Mouse (Mus musculus) embryonic facial prominence, embryonic 10.5 days (tissue): ENCODE measurements around the gene Vcl. TPM values are rescaled to one million over a fixed set of nuclear protein-coding genes. Genes with fewer than 3 reads are reported as not detected.
A peak's percentile ranks its signal among the peaks of the same experiment; 100 is the strongest.

Source experiments
- DNase-seq: peaks from one replicate; pipeline ENCODE4 v3.0.0-alpha.2; 2017; ENCODE audit warnings: low spot score
- H3K27ac ChIP-seq: fragments of 300-500 bp; sonication (generic); replicated peaks from 2 replicates; pipeline ENCODE4 v1.5.1; 2016; ENCODE audit warnings: mild to moderate bottlenecking
- H3K27me3 ChIP-seq: fragments of 300-500 bp; sonication (generic); replicated peaks from 2 replicates; pipeline ENCODE4 v1.6.1; 2016; ENCODE audit warnings: low read depth, mild to moderate bottlenecking; ENCODE audit not compliant: poor library complexity, severe bottlenecking
- H3K36me3 ChIP-seq: fragments of 300-500 bp; sonication (generic); replicated peaks from 2 replicates; pipeline ENCODE4 v1.6.1; 2016; ENCODE audit warnings: mild to moderate bottlenecking, moderate library complexity
- H3K4me1 ChIP-seq: fragments of 300-500 bp; sonication (generic); 2 replicates; pipeline ENCODE4 v1.6.1; 2016
- H3K4me3 ChIP-seq: fragments of 300-500 bp; sonication (generic); 2 replicates; pipeline ENCODE4 v1.5.1; 2016; ENCODE audit warnings: mild to moderate bottlenecking, moderate library complexity
- H3K9me3 ChIP-seq: fragments of 300-500 bp; sonication (generic); 2 replicates; pipeline ENCODE4 v1.6.1; 2016; ENCODE audit warnings: mild to moderate bottlenecking
- WGBS: fragments of 180-500 bp; shearing (Covaris S2); methylation state at CpG from one replicate; pipeline ENCODE4 v1.1.7; 2016; 5-methylcytosine and 5-hydroxymethylcytosine counted together
- polyA plus RNA-seq: library from polyadenylated mRNA; unstranded; fragments of >200 nt; fragmentation: Nextera tagmentation; extraction: Ambion mirVana; gene quantifications from 2 replicates; pipeline ENCODE4 v1.2.1, GENCODE M21; 2016

Gene Vcl
- polyA plus RNA-seq, 1 experiment from 2014 or later, result 36.4 TPM

DNA sequence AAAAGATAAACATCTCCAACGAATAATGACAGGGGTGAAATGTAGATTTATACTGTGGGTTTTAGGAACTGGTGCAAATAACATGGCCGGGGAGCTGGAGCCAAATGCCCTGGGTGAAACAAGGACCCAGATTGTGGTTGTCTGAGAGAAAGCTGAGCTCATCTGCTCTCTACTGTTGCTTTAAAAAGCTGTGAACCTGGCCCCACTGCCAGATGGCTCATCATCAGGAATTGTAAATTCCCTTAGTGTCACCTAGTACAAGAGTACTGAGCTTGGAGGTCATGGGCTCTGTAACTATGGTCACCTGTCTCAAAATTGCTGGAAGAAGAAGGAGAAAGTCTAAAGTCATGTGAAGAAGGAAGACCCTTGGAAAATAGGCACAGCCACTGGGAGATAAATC, 129.8 kb downstream of the Vcl start:
- H3K27ac ChIP-seq, result no peak overlapping the region
- 89% methylated on average over 2 of the region's 2 CpGs for WGBS
- no peaks in the 10 kb centered on the region for H3K9me3 ChIP-seq
- no peaks in the 10 kb centered on the region for H3K4me1 ChIP-seq
- H3K36me3 ChIP-seq, result peaks cover 19% of the 10 kb centered on the region
- DNase-seq, result no peak
- no peaks in the 10 kb centered on the region for H3K27me3 ChIP-seq
- H3K4me3 ChIP-seq, result no peak overlapping the region

DNA sequence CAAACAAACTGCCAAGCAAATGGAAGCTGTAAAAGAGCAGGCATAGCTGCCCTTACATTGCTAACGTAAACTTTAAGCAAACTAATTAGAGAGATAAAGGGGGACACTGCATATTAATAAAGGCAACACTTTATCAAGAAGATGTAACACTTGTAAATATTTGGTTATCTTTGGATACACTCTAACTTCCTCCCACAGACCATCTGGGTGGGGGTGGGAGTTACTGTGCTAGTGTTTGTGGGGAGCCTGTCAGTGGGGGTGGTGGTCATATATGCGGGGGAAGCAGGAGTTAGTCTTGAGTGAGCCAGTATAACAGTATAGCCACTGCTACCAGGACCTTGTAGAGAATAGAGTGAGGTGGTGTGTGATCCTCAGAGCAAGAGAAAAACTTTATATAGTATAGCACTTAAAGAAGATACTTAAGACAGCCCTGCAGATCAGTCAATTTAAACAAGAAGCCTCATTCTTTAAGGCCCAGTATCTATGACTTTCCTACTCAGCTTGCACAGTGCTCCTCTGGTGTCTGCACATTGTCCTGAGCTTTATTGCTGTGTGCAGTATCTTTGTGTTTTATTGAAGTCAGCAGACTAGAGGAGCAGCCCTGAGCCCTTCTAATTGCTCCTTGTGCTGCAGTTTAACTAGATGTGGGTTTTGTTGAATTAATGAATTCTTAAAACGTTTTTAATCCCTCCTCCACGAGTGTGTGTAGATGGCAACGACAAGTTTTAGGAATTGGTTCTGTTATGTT, 133.7 kb downstream of the Vcl start:
- H3K36me3 ChIP-seq, result peaks cover 4% of the 10 kb centered on the region
- no peak overlapping the region for H3K4me3 ChIP-seq
- 0 out of 2 replicates have a peak, but pooled peaks cover 5% of the 10 kb centered on the region for H3K4me1 ChIP-seq
- no peaks in the 10 kb centered on the region for H3K9me3 ChIP-seq
- no peak overlapping the region for H3K27ac ChIP-seq
- no peak for DNase-seq
- 80% methylated on average over 5 of the region's 5 CpGs for WGBS
- H3K27me3 ChIP-seq, result no peaks in the 10 kb centered on the region

DNA sequence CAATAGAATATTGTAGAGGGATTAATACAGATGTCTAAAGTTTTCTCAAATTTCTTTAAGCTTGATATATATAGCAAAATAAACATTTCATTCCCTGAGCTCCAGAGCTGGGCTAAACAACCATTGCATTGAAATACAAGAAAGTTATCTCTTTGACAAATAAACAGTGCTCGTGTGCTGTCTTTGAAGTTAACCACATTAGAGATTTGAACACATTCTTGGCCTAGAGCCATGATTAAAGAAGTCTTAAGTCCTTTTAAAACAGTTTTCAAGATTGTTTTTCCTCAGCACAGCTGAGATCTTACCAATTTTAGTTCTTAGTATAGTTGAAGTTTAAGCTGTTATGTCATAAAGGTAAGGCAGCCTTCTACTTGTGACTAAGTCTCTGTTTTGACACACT, 135.1 kb downstream of the Vcl start:
- H3K9me3 ChIP-seq, result no peaks in the 10 kb centered on the region
- 0 out of 2 replicates have a peak, but pooled peaks cover 5% of the 10 kb centered on the region for H3K4me1 ChIP-seq
- H3K27me3 ChIP-seq, result no peaks in the 10 kb centered on the region
- 49% methylated on average over 1 of the region's 1 CpGs for WGBS
- no peak overlapping the region for H3K27ac ChIP-seq
- H3K36me3 ChIP-seq, result peaks cover 4% of the 10 kb centered on the region; the same call in 1 of the 2 replicates
- DNase-seq, result no peak
- no peak overlapping the region for H3K4me3 ChIP-seq

DNA sequence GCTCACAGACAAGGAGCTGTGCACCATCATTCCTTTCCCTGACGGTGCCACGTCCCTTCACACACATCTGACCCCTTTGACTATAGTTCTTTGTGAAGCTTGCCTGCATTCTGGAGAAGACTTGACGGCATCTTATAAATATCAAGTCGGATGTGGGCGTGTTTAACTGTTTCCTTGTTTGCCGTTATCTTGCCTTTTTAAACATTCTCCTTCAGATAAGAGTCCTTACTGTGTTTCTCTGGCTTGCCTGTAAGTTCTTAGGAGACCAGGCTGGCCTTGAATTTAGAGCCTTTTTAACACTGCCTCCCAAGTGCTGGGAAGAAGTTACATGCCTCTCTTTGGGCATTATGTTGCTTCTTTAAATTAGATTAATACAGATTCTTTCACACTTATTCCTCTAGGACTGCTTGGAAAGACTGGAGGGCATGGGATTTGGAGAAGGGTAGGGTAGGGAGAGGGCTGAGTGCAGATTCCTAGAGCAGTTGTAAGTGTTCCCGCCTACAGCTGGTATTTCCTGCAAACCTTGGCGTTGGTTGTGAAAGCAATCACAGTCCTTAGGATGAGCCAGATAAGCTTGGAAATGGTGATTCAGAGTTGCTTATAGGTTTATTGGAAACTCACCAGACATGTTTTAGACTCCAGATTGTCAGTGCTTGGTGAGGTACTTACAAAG, 136.4 kb downstream of the Vcl start:
- 81% methylated on average over 8 of the region's 8 CpGs for WGBS
- no peak for DNase-seq
- Histone ChIP-seq H3K9me3 (no peaks in the 10 kb centered on the region), H3K27me3 (no peaks in the 10 kb centered on the region), H3K4me3 (no peak overlapping the region), H3K4me1 (peaks cover 9% of the 10 kb centered on the region; the same call in 1 of the 2 replicates), H3K27ac (no peak overlapping the region), H3K36me3 (peaks cover 4% of the 10 kb centered on the region; the same call in 1 of the 2 replicates)

GRCm38 (mm10) chr14:21069594-21069993, 140.4 kb downstream of the Vcl start:
- no peak overlapping the region for H3K4me3 ChIP-seq
- WGBS, result 88% methylated on average over 5 of the region's 5 CpGs
- no peaks in the 10 kb centered on the region for H3K9me3 ChIP-seq
- H3K4me1 ChIP-seq, result peaks cover 10% of the 10 kb centered on the region; the same call in 1 of the 2 replicates
- no peak for DNase-seq
- H3K27me3 ChIP-seq, result no peaks in the 10 kb centered on the region
- no peak overlapping the region for H3K27ac ChIP-seq
- H3K36me3 ChIP-seq, result peaks cover 4% of the 10 kb centered on the region; the same call in 1 of the 2 replicates

DNA sequence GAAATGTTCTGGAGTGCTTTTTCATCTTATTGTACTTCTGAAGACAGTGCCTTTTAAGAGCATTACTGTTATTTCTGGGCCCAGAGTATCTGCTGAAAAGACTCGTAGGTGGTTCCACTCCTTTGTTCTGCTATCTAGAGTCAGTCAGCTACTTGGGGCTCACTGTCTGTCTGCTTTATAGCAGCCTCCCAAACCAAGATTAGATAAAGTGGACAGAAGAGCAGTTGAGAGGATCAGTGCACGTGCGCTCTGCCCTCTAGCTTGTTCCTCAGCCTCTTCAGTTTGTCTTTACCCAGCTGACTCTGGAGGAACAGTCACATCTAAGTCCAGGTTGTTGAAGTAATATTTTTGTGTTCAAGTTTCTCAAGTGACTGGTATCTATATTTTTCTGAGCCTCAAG, 144.8 kb downstream of the Vcl start:
- WGBS, result 73% methylated on average over 3 of the region's 3 CpGs
- H3K27ac ChIP-seq, result no peak overlapping the region
- no peak overlapping the region for H3K4me3 ChIP-seq
- no peaks in the 10 kb centered on the region for H3K9me3 ChIP-seq
- DNase-seq, result no peak
- H3K4me1 ChIP-seq, result peaks cover 23% of the 10 kb centered on the region
- no peaks in the 10 kb centered on the region for H3K36me3 ChIP-seq
- no peaks in the 10 kb centered on the region for H3K27me3 ChIP-seq

DNA sequence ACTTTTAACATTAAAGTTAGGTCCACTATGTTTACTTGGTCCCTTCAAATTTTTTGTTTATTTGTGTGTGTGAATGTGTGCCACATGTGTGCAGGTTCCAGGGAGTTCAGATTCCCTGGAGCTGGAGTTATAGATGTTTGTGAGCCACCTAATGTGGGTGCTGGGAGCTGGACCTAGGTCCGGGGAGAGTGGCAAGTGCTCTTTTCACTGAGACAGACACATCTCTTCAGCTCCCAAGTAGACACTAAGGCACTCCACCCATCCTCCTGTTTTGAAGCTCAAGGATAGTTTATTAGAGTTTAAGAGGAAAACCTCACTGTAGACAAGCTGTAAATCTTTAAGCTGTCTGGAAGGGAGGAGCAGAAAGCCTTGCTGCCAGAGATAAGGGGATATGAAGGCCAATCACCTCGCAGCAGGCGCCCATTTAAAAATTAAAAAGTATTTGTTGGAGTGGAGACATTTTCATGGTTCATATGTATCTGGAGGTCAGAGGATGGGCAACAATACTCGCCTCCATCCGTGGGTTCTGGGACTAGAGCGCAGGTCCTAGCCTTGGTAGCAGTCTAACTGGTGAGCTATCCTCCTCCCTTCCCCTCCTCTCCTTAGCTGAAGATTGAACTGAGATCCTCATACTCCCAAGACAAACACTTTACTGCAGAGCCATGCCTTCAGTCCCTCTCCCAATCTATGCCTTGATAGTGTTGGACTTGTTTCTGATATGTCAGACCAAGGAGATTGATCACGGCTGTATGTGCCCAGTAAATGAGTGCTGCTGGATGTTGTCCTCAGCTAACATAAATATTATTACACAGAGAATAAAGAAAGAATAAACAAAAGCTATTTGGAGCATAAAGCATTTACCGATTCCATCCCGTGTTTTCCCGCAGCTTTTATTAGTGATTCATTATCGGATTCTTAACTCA, 145.5 kb downstream of the Vcl start:
- H3K4me1 ChIP-seq, result peaks cover 23% of the 10 kb centered on the region
- H3K27me3 ChIP-seq, result no peaks in the 10 kb centered on the region
- H3K27ac ChIP-seq, result no peak overlapping the region
- H3K9me3 ChIP-seq, result no peaks in the 10 kb centered on the region
- no peaks in the 10 kb centered on the region for H3K36me3 ChIP-seq
- H3K4me3 ChIP-seq, result peak overlapping the region; percentile 78
- no peak for DNase-seq
- WGBS, result 63% methylated on average over 11 of the region's 11 CpGs

- under 1% methylated on average over 59 of the region's 59 CpGs for WGBS
- H3K27me3 ChIP-seq, result no peaks in the 10 kb centered on the region
- no peaks in the 10 kb centered on the region for H3K36me3 ChIP-seq
- H3K27ac ChIP-seq, result peak overlapping the region; percentile 91
- peaks cover 19% of the 10 kb centered on the region for H3K4me1 ChIP-seq
- peak; percentile 93 for DNase-seq
- peak overlapping the region; percentile 78 for H3K4me3 ChIP-seq
- no peaks in the 10 kb centered on the region for H3K9me3 ChIP-seq
Measured at GRCm38 (mm10) chr14:21075751-21076500, 146.7 kb downstream of the Vcl start.

- Histone ChIP-seq H3K4me1 (peaks cover 19% of the 10 kb centered on the region), H3K4me3 (peak overlapping the region; percentile 78), H3K27ac (peak overlapping the region; percentile 91), H3K36me3 (no peaks in the 10 kb centered on the region), H3K9me3 (no peaks in the 10 kb centered on the region), H3K27me3 (no peaks in the 10 kb centered on the region)
- 47% methylated on average over 7 of the region's 7 CpGs for WGBS
- no peak for DNase-seq
Measured at GRCm38 (mm10) chr14:21076501-21077194, 147.4 kb downstream of the Vcl start.

DNA sequence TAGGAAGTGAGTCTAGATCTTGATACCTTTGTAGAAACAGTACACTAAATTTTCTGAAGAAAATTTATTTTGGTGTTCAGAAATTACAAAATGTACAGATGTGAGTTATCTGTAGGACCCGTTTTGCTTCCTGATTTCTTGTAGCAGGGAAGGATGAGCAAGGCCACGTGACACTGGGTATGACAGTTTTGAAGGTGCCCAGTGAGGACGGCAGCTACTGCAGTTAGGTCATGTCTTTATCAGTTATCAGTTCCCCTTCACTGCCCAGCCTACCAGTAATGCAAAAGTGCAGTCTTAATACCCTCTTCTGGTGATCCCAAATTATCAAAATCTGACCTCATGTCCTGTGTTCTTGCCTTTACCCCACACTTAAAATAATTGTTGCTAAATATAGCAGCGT, 148.7 kb downstream of the Vcl start:
- WGBS, result 88% methylated on average over 4 of the region's 4 CpGs
- no peaks in the 10 kb centered on the region for H3K9me3 ChIP-seq
- no peak for DNase-seq

DNA sequence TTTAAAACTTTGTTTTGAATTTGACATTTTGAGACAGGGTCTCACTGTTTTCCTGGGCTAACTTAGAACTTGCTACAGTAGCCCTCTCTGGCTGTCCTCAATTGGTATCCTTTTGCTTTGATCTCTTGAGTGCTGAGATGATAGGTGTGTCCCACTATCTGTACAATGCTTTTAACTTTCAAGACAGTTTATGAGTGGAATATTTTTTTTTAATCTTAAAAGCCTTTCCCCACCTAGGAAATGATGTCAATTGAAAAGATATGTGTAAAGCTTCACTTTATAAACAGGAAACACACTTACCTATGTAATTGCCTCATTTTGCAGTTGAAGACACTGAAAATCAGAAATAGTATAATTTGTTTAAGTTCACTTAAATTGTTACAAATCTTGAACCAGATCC, 149.3 kb downstream of the Vcl start:
- no peak overlapping the region for H3K4me3 ChIP-seq
- H3K27me3 ChIP-seq, result no peaks in the 10 kb centered on the region
- H3K27ac ChIP-seq, result no peak overlapping the region
- no peaks in the 10 kb centered on the region for H3K9me3 ChIP-seq
- H3K36me3 ChIP-seq, result no peaks in the 10 kb centered on the region
- H3K4me1 ChIP-seq, result peaks cover 19% of the 10 kb centered on the region
- no peak for DNase-seq

More for the DNA sequence above, 148.7 kb downstream of the Vcl start:
- H3K4me1 ChIP-seq, result peaks cover 19% of the 10 kb centered on the region
- no peaks in the 10 kb centered on the region for H3K36me3 ChIP-seq
- H3K4me3 ChIP-seq, result no peak overlapping the region
- H3K27me3 ChIP-seq, result no peaks in the 10 kb centered on the region
- no peak overlapping the region for H3K27ac ChIP-seq
